Mouse (Mus musculus): ENCODE data around the gene Rnf181.
A peak's percentile ranks its signal among the peaks of the same experiment; 100 is the strongest.

GRCm38 (mm10) chr6:72347166-72347941 lies 19.4 kb downstream of the Rnf181 start, which contains the start of gene 0610030E20Rik:
- TF ChIP-seq POLR2A (IDR thresholded peaks at IDR 0.05; ENCODE audit: borderline replicate concordance, insufficient read depth, low read length) (peak; percentile 71; the same call in 1 of the 2 replicates), CTCF (IDR thresholded peaks at IDR 0.05; ENCODE audit: borderline replicate concordance, insufficient read depth, low read depth, low read length) (no peak)

All from cerebellum, adult 2 months (tissue).